Mouse (Mus musculus): Measurements from ENCODE around the gene Ciita. TPM values are rescaled to one million over a fixed set of nuclear protein-coding genes. Genes with fewer than 3 reads are reported as not detected.

The Ciita gene
- polyA plus RNA-seq, 1 experiment: 0.01 TPM

DNA sequence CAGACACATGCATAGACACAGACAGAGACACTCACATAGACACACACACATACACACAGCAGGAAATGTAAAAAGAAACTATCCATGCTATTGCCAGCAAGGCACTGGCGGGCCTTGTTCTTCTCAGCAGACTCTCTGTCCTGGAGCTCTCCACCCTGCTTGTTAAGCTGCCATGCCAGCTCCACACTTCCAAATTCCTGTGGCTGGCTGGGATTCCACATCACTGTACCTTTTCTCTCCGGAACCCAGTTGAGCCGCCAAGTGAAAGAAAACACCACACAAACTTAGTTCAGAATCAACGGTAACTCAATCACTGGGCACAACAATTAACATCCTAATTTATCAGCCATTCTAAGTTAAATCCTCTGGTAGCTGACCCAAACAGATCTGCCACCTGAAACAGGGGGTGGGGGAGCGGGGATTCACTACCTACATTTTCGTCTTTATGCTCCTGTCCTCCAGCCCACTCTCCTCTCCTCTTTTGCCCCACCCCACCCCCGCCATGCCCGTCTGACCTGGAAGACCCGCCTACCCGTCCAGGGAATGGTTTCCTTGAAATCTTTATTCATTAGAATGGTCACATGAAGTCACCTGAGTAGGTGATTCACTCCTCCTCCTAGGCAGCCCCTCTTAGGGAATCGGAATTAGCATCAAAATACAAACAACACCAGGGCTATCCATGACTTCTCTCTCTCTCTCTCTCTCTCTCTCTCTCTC is 12.3 kb upstream of the Ciita start:
- Histone ChIP-seq H3K79me2 (ENCODE audit: control insufficient read depth, insufficient read depth) (no peaks in the 10 kb centered on the region), H3K27me3 (ENCODE audit: control insufficient read depth, insufficient read depth, insufficient read length) (no peaks in the 10 kb centered on the region)
- no peak for TF ChIP-seq USF1 (IDR thresholded peaks at IDR 0.05; ENCODE audit: low read depth)
- TF ChIP-seq SRF (IDR thresholded peaks at IDR 0.05; ENCODE audit: control insufficient read depth, insufficient read length, low read depth): no peak
- TF ChIP-seq MYOD1 (IDR thresholded peaks at IDR 0.05; ENCODE audit: control insufficient read depth in 1 of 3, insufficient read length in 2 of 3, low read depth in 2 of 3): no peak
- no peak for TF ChIP-seq MAX (IDR thresholded peaks at IDR 0.05; ENCODE audit: low read depth)
- TF ChIP-seq E2F4 (IDR thresholded peaks at IDR 0.05; ENCODE audit: insufficient read depth): no peak
- TF ChIP-seq POLR2A (IDR thresholded peaks at IDR 0.05; ENCODE audit: insufficient read length, low read depth): no peak
- no peak for TF ChIP-seq TCF3 (IDR thresholded peaks at IDR 0.05; ENCODE audit: insufficient read length, low read depth)
- no peak for TF ChIP-seq MYOG (IDR thresholded peaks at IDR 0.05; ENCODE audit: control insufficient read depth in 1 of 3, insufficient read depth in 1 of 3, insufficient read length in 2 of 3, low read depth in 2 of 3)
- TF ChIP-seq CEBPB (IDR thresholded peaks at IDR 0.05; ENCODE audit: insufficient read depth, poor library complexity, severe bottlenecking): no peak
- TF ChIP-seq POLR2AphosphoS2 (IDR thresholded peaks at IDR 0.05; ENCODE audit: insufficient read length, low read depth): no peak
- TF ChIP-seq REST (IDR thresholded peaks at IDR 0.05; ENCODE audit: insufficient read depth, insufficient read length): no peak
- no peak for TF ChIP-seq TCF12 (IDR thresholded peaks at IDR 0.05; ENCODE audit: insufficient read depth, poor library complexity, severe bottlenecking)

DNA sequence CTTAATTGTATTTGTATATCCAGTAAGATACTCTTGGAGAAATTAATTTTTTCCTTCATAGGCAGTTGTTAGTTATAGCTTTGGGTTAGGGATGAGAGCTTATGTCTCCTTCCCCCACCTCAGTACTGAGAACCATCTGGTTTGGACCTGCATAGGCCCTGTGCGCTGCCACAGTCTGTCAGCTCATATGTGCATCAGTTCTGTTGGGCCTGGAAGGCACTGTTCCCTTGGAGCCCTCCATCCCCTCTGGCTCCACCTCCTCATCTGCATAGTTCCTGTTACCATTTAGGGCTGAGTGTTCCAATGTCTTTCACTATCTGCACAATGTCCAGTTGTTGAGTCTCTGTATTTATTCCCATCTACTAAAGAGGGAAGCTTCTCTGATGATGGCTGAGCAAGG is 11.7 kb upstream of the Ciita start:
- no peaks in the 10 kb centered on the region for H3K79me2 ChIP-seq (ENCODE audit: control insufficient read depth, insufficient read depth)
- TF ChIP-seq TCF3 (IDR thresholded peaks at IDR 0.05; ENCODE audit: insufficient read length, low read depth) (no peak), TCF12 (IDR thresholded peaks at IDR 0.05; ENCODE audit: insufficient read depth, poor library complexity, severe bottlenecking) (no peak), SRF (IDR thresholded peaks at IDR 0.05; ENCODE audit: control insufficient read depth, insufficient read length, low read depth) (no peak), MYOD1 (IDR thresholded peaks at IDR 0.05; ENCODE audit: control insufficient read depth in 1 of 3, insufficient read length in 2 of 3, low read depth in 2 of 3) (no peak), E2F4 (IDR thresholded peaks at IDR 0.05; ENCODE audit: insufficient read depth) (no peak), USF1 (IDR thresholded peaks at IDR 0.05; ENCODE audit: low read depth) (no peak), MAX (IDR thresholded peaks at IDR 0.05; ENCODE audit: low read depth) (no peak), POLR2A (IDR thresholded peaks at IDR 0.05; ENCODE audit: insufficient read length, low read depth) (no peak), POLR2AphosphoS2 (IDR thresholded peaks at IDR 0.05; ENCODE audit: insufficient read length, low read depth) (no peak), REST (IDR thresholded peaks at IDR 0.05; ENCODE audit: insufficient read depth, insufficient read length) (no peak), CEBPB (IDR thresholded peaks at IDR 0.05; ENCODE audit: insufficient read depth, poor library complexity, severe bottlenecking) (no peak), MYOG (IDR thresholded peaks at IDR 0.05; ENCODE audit: control insufficient read depth in 1 of 3, insufficient read depth in 1 of 3, insufficient read length in 2 of 3, low read depth in 2 of 3) (no peak)
- no peak overlapping the region for H3K4me2 ChIP-seq (ENCODE audit: low read depth)
- no peaks in the 10 kb centered on the region for H3K36me3 ChIP-seq (ENCODE audit: control insufficient read depth, insufficient read depth)
- H3K27me3 ChIP-seq (ENCODE audit: control insufficient read depth, insufficient read depth, insufficient read length): no peaks in the 10 kb centered on the region
- no peak overlapping the region for H3K4me3 ChIP-seq
- no peak overlapping the region for H3ac ChIP-seq (ENCODE audit: control insufficient read depth, insufficient read length)

More for the DNA sequence above, 12.3 kb upstream of the Ciita start:
- no peaks in the 10 kb centered on the region for H3K36me3 ChIP-seq (ENCODE audit: control insufficient read depth, insufficient read depth)
- H3ac ChIP-seq (ENCODE audit: control insufficient read depth, insufficient read length): no peak overlapping the region
- H3K4me3 ChIP-seq: no peak overlapping the region
- H3K4me2 ChIP-seq (ENCODE audit: low read depth): no peak overlapping the region

DNA sequence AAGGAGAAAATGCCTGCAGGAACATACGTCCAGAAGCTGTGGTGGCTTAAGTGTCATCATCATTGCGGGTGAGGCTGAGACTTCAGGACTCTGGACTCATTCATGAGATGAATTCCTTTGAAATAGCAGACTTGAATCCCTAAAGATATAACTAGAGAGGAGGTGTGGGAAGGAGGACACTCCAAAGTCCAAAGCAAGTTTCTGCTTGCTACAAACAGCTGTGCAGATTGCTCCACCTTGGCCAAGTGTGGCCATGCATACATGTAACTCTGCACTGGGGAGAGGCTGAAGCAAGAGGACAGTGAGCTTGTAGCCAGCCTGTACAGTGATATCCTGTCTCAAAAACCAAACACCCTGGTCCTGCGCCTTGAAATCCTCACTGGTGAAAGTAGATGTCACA is 7.9 kb upstream of the Ciita start:
- TF ChIP-seq MAX (IDR thresholded peaks at IDR 0.05; ENCODE audit: low read depth) (no peak), POLR2AphosphoS2 (IDR thresholded peaks at IDR 0.05; ENCODE audit: insufficient read length, low read depth) (no peak), SRF (IDR thresholded peaks at IDR 0.05; ENCODE audit: control insufficient read depth, insufficient read length, low read depth) (no peak), TCF3 (IDR thresholded peaks at IDR 0.05; ENCODE audit: insufficient read length, low read depth) (no peak), POLR2A (IDR thresholded peaks at IDR 0.05; ENCODE audit: insufficient read length, low read depth) (no peak), REST (IDR thresholded peaks at IDR 0.05; ENCODE audit: insufficient read depth, insufficient read length) (no peak), MYOG (IDR thresholded peaks at IDR 0.05; ENCODE audit: control insufficient read depth in 1 of 3, insufficient read depth in 1 of 3, insufficient read length in 2 of 3, low read depth in 2 of 3) (no peak)
- H3K4me2 ChIP-seq (ENCODE audit: low read depth): no peak overlapping the region
- no peak overlapping the region for H3ac ChIP-seq (ENCODE audit: control insufficient read depth, insufficient read length)
- H3K27me3 ChIP-seq (ENCODE audit: control insufficient read depth, insufficient read depth, insufficient read length): peaks cover 7% of the 10 kb centered on the region
- no peaks in the 10 kb centered on the region for H3K79me2 ChIP-seq (ENCODE audit: control insufficient read depth, insufficient read depth)
- no peak overlapping the region for H3K4me3 ChIP-seq
- no peaks in the 10 kb centered on the region for H3K36me3 ChIP-seq (ENCODE audit: control insufficient read depth, insufficient read depth)

GRCm38 (mm10) chr16:10474956-10475355 is 4.9 kb upstream of the Ciita start:
- Histone ChIP-seq H3K4me3 (no peak overlapping the region), H3K36me3 (ENCODE audit: control insufficient read depth, insufficient read depth) (no peaks in the 10 kb centered on the region), H3K79me2 (ENCODE audit: control insufficient read depth, insufficient read depth) (no peaks in the 10 kb centered on the region), H3K27me3 (ENCODE audit: control insufficient read depth, insufficient read depth, insufficient read length) (peaks cover 27% of the 10 kb centered on the region), H3K4me2 (ENCODE audit: low read depth) (no peak overlapping the region), H3ac (ENCODE audit: control insufficient read depth, insufficient read length) (no peak overlapping the region)
- no peak for TF ChIP-seq POLR2A (IDR thresholded peaks at IDR 0.05; ENCODE audit: insufficient read length, low read depth)
- TF ChIP-seq REST (IDR thresholded peaks at IDR 0.05; ENCODE audit: insufficient read depth, insufficient read length): no peak
- no peak for TF ChIP-seq MAX (IDR thresholded peaks at IDR 0.05; ENCODE audit: low read depth)
- TF ChIP-seq E2F4 (IDR thresholded peaks at IDR 0.05; ENCODE audit: insufficient read depth): no peak
- TF ChIP-seq TCF3 (IDR thresholded peaks at IDR 0.05; ENCODE audit: insufficient read length, low read depth): no peak
- TF ChIP-seq MYOD1 (IDR thresholded peaks at IDR 0.05; ENCODE audit: control insufficient read depth in 1 of 3, insufficient read length in 2 of 3, low read depth in 2 of 3): no peak

GRCm38 (mm10) chr16:10475919-10476318 is 3.9 kb upstream of the Ciita start:
- Histone ChIP-seq H3K27me3 (ENCODE audit: control insufficient read depth, insufficient read depth, insufficient read length) (peaks cover 37% of the 10 kb centered on the region), H3ac (ENCODE audit: control insufficient read depth, insufficient read length) (no peak overlapping the region), H3K36me3 (ENCODE audit: control insufficient read depth, insufficient read depth) (no peaks in the 10 kb centered on the region), H3K79me2 (ENCODE audit: control insufficient read depth, insufficient read depth) (no peaks in the 10 kb centered on the region), H3K4me3 (no peak overlapping the region), H3K4me2 (ENCODE audit: low read depth) (no peak overlapping the region)
- TF ChIP-seq E2F4 (IDR thresholded peaks at IDR 0.05; ENCODE audit: insufficient read depth): no peak
- no peak for TF ChIP-seq MAX (IDR thresholded peaks at IDR 0.05; ENCODE audit: low read depth)
- no peak for TF ChIP-seq USF1 (IDR thresholded peaks at IDR 0.05; ENCODE audit: low read depth)
- no peak for TF ChIP-seq POLR2A (IDR thresholded peaks at IDR 0.05; ENCODE audit: insufficient read length, low read depth)
- no peak for TF ChIP-seq POLR2AphosphoS2 (IDR thresholded peaks at IDR 0.05; ENCODE audit: insufficient read length, low read depth)
- TF ChIP-seq TCF3 (IDR thresholded peaks at IDR 0.05; ENCODE audit: insufficient read length, low read depth): no peak
- TF ChIP-seq MYOG (IDR thresholded peaks at IDR 0.05; ENCODE audit: control insufficient read depth in 1 of 3, insufficient read depth in 1 of 3, insufficient read length in 2 of 3, low read depth in 2 of 3): no peak
- TF ChIP-seq TCF12 (IDR thresholded peaks at IDR 0.05; ENCODE audit: insufficient read depth, poor library complexity, severe bottlenecking): no peak
- TF ChIP-seq CEBPB (IDR thresholded peaks at IDR 0.05; ENCODE audit: insufficient read depth, poor library complexity, severe bottlenecking): no peak
- no peak for TF ChIP-seq MYOD1 (IDR thresholded peaks at IDR 0.05; ENCODE audit: control insufficient read depth in 1 of 3, insufficient read length in 2 of 3, low read depth in 2 of 3)

Measured in myocyte (in vitro differentiated cells).